Mouse (Mus musculus) splenic B cell, adult 2 months (primary cell): ENCODE measurements around the gene Zc3h18.

ENCODE experiments used
- DNase-seq: peaks from one replicate; pipeline ENCODE4 v3.0.0-alpha.2; 2011; ENCODE audit warnings: low read depth, low spot score
- H3K27me3 ChIP-seq: 2 replicates; pipeline ENCODE4 v1.6.1; 2012; ENCODE audit warnings: mild to moderate bottlenecking, low read length, moderate library complexity, mixed read lengths; ENCODE audit not compliant: control insufficient read depth, poor library complexity, insufficient read depth, severe bottlenecking
- H3K36me3 ChIP-seq: 2 replicates; pipeline ENCODE4 v1.6.1; 2012; ENCODE audit warnings: mild to moderate bottlenecking, low read length, moderate library complexity, mixed read lengths; ENCODE audit not compliant: control insufficient read depth, poor library complexity, insufficient read depth, severe bottlenecking

The Zc3h18 gene

DNA sequence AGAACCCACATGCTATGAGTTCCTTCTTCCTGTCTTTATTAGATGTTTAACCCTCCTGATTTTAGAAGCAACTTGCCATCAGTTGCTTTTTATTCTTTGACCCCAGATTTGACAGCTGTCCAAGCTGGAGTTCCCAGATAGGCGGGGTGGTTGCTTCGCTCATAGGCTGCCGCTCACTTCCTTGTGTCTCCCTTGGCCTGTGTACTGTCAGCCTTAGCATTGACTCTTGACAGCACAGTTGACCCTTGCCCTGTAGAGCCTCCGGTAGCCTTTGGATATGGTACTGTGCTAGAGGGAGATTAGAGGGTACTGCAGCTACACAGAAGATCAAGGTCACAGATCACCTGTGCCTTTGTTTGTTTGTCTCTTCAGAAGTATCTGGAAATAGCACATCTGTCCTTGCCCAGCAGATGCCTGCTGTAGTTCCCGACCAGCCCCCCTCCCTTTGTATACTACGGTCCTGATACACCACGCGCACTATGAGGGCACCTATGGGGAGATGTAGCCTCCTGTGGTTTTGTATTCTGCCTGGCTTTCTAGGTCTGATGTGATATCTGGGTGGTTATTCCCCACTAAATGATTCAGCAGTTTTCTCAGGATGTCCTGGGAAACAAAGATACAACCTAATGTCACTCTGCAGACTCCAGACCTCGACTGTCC, 28.9 kb downstream of the Zc3h18 start:
- no peaks in the 10 kb centered on the region for H3K27me3 ChIP-seq
- peaks cover 19% of the 10 kb centered on the region for H3K36me3 ChIP-seq
- DNase-seq = no peak

DNA sequence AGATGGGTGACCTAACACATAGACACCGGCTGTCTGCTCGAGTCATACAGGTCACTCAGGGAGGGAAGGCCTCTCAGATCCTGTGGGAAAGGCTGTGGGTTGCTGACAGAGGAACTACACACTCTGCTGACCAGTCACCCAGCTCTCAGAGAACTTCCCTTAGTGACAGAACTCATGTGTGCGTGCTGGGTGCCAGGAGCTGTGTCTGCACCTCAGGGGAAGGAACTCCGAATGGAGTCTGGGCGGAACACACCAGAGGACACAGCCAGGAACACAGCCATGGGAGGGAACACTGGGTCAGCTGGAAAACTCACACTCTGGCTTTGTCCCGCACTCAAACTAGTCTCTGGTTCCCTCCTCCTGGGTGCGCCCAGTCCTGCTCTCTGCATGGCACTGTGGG, 31.3 kb downstream of the Zc3h18 start:
- H3K36me3 ChIP-seq = peaks cover 14% of the 10 kb centered on the region
- DNase-seq = no peak

DNA sequence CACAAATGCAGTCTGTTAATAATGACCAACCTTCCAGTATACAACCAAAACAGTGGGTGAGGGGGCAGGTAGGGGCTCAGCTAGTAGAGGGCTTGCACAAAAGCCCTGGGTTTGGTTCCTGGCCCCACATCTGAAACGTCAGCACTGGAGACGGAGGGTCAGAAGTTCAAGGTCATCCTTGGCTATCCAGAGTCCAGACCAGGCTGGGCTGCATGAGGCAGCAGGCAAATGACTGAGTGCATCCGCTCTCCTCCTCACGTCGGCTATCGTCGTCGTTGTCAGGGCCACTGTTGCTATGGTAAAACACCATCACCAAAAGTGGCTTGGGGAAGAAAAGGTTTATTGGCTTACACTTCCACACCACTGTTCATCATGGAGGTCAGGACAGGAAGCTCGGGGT, 37.9 kb downstream of the Zc3h18 start:
- Histone ChIP-seq H3K27me3 (no peaks in the 10 kb centered on the region), H3K36me3 (peaks cover 7% of the 10 kb centered on the region)
- DNase-seq = no peak

More for the DNA sequence above, 31.3 kb downstream of the Zc3h18 start:
- H3K27me3 ChIP-seq = no peaks in the 10 kb centered on the region

DNA sequence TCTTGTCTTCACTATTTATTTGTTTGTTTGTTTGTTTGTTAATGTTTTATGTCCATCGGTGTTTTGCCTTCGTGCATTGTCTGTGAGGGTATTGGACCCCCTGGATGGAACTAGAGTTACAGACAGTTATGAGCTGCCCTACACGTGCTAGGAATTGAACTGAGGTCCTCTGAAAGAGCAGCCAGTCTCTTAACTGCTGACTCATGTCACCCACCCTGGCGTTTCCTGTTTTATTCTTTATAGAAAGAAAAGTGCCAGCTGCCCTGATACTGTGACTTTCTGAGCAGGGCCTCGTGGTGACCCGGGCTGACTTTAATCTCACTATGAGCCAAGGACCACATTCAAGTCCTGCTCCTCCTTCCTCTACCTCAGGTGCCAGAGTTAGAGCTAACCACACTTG, 39.1 kb downstream of the Zc3h18 start:
- DNase-seq = no peak
- no peaks in the 10 kb centered on the region for H3K27me3 ChIP-seq
- H3K36me3 ChIP-seq = peaks cover 4% of the 10 kb centered on the region

DNA sequence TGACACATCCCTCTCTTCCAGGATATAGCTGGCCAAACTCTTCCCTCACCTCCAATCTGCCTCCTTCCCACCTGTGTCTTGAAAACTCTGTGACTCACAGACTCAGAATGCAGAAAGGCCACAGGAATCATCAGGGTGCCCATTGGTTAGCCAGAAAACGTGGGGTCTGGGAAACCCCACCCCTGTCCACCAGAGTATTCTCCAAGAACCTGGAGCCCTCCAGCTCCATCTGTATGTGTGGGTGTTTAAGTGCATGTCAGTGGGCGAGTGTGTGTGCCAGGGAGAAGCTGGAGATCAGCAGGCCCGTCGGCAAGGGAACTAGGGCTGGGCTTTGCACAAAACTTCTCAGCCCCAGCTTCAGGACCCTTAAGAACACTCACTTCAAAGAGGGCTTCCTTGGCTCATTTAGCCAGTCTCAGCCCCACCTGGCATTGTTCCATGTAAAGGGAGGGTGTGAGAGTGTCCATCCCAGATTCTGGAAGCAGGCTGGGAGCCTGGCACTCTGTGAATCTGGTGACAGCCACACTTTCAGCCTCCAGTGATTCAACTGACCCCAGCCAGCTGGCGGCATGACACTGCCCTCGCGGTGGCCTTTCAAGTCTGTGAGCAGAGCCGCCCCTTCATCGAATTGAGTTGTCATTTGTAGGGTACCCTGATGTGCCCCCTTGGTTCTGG, 43.6 kb downstream of the Zc3h18 start:
- Histone ChIP-seq H3K36me3 (peaks cover 15% of the 10 kb centered on the region), H3K27me3 (no peaks in the 10 kb centered on the region)
- no peak for DNase-seq

DNA sequence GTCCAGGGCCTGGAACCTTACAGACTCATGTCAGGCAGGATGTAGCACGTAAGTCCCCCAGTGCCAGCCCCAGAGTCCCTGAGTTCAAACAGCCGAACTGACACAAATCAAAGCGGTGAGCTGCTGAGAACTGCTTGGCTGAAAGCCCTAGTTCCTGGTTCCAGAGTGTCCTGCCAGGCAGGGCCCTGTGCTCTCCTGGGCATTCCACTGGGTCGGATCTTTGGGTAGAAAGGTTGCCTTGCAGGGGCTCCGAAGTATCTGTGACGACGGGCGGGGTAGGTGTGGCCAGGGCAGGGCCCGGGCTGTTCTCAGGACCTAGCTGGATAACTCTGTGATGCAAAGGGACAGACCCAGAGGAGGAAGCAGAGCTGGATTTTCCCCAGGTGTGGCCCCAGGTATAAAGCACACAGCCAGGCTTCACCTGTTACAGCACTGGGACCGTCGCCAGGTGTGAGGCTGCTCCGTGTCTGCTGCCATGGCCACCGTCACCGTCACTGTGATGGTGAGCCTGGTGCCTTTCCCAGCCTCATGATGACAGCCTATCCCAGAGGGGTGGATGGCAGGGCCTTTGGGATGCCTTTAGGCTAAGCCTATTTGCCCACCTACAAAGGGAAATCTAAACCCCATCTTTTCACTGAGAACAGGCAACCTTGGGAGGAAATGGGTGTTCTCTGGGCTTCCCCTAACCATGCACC, 45.1 kb downstream of the Zc3h18 start, which contains the start of gene Il17c:
Gene Il17c (plus strand): TSS at position 645 of the 695 bp plus-strand sequence.
- H3K36me3 ChIP-seq = peaks cover 21% of the 10 kb centered on the region
- DNase-seq = no peak
- H3K27me3 ChIP-seq = no peaks in the 10 kb centered on the region

DNA sequence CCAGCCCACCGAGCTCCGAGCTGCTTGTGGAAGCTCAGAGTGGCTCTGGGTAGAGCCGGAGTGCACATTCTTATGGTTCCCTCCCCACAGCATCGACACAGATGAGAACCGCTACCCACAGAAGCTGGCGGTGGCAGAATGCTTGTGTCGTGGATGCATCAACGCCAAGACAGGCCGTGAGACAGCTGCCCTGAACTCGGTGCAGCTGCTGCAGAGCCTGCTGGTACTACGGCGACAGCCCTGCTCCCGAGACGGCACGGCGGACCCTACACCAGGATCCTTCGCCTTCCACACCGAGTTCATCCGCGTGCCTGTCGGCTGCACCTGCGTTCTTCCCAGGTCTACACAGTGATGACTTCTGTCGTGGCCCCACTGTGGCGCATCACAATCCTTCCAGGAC, 46.8 kb downstream of the Zc3h18 start:
- DNase-seq = no peak
- Histone ChIP-seq H3K36me3 (peaks cover 21% of the 10 kb centered on the region), H3K27me3 (no peaks in the 10 kb centered on the region)

DNA sequence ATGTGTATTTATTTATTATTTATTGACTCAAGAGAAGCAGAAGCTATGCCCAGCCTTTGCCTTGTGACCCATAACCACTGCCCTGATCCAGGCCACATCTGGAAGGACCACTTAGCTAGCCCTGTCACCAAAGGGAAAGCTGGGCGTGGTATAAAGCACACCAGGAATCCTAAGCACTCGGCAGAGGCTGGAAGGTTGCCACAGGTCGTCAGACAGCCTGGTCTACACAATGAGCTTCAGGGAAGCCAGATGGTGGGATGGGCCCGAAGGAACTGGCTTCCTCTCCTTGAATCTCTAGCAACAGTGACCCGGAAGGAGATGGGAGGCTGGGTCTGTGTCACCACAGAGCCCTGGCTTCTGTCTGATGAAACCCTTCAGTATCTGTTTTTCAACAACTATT, 47.2 kb downstream of the Zc3h18 start:
- Histone ChIP-seq H3K36me3 (peaks cover 21% of the 10 kb centered on the region), H3K27me3 (no peaks in the 10 kb centered on the region)
- DNase-seq = no peak

DNA sequence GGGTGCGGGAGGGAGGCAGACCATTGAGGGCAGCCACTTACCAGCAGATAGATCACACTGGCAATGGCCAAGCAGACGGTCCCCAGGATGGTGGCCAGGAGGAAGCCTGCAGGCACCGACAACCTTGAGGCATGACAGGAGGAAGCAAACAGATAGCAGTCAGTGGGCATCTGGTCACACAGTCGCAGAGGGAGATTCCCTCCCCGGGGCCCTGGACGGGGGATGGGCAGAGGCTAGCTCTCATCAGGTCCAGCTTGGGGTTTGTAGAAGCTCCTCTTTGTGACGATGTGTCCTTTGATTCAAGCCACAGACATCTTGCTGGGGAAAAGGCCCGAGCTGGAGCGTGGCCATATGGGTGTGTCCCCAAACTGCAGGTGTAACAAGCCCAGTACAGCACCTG, 49.7 kb downstream of the Zc3h18 start:
- no peak for DNase-seq
- peaks cover 21% of the 10 kb centered on the region for H3K36me3 ChIP-seq
- no peaks in the 10 kb centered on the region for H3K27me3 ChIP-seq

DNA sequence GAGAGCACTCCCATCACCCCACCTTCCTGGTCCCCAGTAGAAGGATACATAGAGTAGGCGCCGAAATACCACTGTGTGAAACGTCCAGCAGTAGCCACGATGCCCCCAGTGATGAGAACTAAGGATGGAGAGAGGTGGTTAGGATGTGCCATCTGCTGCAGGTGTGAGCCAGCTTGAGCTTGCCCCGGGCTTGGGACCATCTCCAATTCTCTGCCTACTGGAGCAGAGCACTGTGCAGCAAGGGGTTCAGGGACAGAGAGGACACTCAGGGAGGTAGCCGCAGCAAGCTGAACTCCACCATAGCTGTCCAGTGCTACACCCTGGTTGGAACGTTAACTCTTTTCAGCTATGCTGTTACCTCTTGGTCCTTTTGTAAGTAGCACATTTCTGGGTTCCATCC, 51.2 kb downstream of the Zc3h18 start:
- Histone ChIP-seq H3K27me3 (no peaks in the 10 kb centered on the region), H3K36me3 (peaks cover 19% of the 10 kb centered on the region)
- DNase-seq = no peak

DNA sequence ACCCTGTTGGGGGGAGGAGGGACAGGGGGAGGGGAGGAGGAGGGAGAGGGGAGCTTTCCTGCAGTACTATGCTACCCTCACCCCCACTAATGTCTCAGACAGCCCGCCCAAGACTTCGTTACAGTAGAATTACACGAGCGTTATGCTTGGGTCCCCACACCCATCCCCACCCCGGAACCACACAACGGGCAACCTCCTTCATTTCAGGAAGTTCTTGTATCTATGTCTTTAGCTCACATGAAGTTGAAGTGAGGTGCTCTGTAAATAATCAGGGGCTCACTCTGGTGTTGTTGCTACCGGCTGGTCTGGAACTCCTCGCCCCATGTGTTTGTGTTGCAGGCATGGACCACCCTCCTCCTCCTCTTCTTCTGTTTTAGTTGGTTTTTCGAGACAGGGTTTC, 51.8 kb downstream of the Zc3h18 start:
- DNase-seq = peak; percentile 77
- peaks cover 17% of the 10 kb centered on the region for H3K36me3 ChIP-seq
- no peaks in the 10 kb centered on the region for H3K27me3 ChIP-seq

DNA sequence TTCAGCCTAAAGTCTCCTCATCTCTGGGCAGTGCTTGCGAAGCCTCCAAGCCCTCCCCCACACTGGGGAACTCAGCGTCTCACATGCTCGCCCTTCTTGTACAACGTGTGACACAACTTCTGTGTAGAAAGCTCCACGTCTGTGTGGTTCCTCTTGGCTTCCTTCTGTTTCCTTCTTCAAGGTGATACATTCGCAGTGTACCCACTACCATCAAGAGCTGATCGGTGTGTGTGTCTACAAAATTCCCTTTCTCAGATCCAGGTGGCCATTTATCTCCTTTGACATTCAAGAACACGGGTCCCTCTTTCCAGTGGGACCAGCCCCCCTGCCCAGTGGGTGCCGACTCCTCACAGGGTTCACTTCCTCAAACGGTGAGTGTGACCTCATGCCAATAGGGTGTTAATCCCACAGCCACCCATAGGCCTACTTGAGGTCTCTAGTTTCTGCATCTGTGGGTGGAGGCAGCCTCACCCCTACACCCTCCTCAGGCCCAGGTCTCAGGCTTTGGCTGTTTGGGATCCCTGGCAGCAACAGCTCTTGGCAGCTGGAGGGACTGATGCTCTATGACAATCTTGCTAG, 53.7 kb downstream of the Zc3h18 start:
- peaks cover 8% of the 10 kb centered on the region for H3K36me3 ChIP-seq
- peak; percentile 91 for DNase-seq
- H3K27me3 ChIP-seq = no peaks in the 10 kb centered on the region

DNA sequence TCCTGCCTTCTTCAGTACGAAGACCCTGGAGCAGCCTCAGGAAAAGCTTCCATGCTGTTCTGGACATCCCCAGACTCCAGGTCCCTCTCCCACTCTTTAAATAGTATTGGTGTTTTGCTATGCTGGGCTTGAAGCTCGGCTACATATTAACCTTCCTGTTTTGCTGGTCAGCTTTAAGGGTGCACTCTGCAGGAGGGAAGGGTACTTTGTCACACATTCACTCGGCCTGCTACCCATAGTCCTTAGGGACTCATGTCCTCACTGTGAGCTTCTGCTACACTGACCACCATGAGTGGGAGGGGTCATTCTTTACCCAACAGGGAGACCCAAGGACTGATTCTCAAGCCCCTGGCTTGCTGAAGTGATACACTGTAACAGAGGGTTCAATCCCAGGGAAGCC, 54.2 kb downstream of the Zc3h18 start:
- Histone ChIP-seq H3K27me3 (no peaks in the 10 kb centered on the region), H3K36me3 (peaks cover 3% of the 10 kb centered on the region)
- peak; percentile 29 for DNase-seq

DNA sequence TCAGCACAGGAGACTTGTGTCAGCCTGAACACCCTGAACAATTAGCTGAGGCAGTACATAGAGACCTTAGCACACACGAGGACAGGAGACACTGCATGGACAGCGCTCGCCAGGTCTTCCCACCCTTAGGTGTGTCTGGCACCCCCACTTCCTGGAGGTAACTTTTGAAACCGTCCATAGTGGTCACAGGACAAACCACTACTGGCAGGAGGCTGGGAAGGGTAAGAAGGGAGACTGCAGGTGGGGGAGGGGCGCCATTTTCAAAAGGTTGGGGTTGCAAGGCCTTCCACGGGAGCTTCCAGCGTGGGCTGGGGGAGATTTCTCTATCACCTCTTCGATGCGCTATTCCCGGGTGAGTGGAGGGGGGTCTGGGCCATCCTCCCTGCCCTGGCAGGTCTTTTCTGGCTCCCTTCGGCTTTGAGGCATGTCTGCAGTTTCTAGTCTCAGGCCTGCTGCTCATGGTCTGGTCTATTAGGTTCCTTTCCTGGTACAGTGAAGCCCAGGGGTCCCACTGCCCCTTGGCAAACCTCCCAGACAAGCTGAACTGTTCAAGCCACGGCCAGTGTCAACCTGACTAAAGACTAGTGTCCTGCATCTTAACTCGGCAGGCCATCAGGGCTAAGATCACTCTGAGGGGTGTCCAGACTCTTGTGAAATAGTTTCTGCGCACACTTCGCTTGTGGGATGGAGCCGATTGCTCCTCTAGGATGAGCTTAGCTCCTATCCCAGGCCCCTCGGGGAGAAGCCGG, 55.5 kb downstream of the Zc3h18 start:
- H3K27me3 ChIP-seq = no peaks in the 10 kb centered on the region
- no peaks in the 10 kb centered on the region; the same call in 1 of the 2 replicates for H3K36me3 ChIP-seq
- DNase-seq = peak; percentile 51
